10 mouse cellular contexts compared by ENCODE assay signal in the genomic region with DNA sequence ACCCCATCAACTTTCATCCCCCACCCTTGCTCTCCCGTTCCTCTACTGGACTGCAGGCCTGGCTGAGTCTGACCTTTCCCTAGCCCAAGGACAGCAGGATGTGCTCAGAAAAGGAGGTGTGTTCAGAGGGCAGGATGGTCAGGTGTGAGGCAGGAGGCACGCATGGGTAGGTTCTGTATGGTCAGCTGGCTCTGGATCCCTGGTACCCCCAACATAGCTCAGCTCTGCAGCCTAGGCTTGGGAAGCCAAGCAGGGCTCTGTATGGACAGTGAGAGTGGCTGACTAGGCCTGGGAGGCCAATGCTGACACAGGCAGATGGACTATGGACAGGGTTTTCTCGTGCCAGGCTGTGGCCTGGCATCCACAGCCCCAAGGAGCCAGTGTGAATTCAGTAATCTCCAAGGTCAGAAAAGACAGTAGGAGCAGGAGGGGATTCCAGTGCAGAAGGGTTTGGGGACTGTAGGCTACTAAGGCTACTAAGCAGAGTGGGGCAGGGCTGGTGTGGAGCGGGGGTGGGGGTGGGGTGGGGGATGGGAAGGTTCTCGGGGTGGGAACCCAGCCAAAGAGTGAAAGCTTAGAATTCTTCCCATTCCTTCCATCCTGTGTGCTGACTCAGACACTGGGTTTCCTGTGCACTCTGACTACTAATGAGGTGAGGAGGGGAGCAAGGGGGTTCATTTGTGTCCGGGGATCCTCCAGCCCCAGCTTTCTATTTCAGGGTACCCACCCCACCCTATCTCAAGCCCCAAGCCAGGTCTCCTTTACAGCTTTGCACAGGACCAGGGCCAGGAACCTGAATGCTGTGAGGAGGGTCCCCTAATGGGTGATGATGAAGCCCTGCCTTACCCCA. TPM values are rescaled to one million over a fixed set of nuclear protein-coding genes. Genes with fewer than 3 reads are reported as not detected.
A peak's percentile ranks its signal among the peaks of the same experiment; 100 is the strongest.
DNase-seq lines count a peak whose midpoint lies in the region; ATAC-seq lines count a peak whose summit lies in the region.
"Had no signal": no experiment of that assay in that cellular context is flagged by ENCODE, and none has a peak within 500 bp of the region (broad histone marks: within the 10 kb centered on the region; RNA-seq: fewer than 3 reads in every experiment).

No protein-coding gene starts in this region.

- no peak for DNase-seq in heart, adult 18-20 months
- DNase-seq in Muller cell, postnatal 12 days (ENCODE audit: inconsistent ontology term) = peak; percentile 86
- DNase-seq in spleen, postnatal 4 days (ENCODE audit: low spot score in 2 of 2) = no peak
- DNase-seq in frontal cortex, postnatal 36 days (ENCODE audit: low spot score in 2 of 2) = no peak
- DNase-seq in spleen, postnatal 14 days (ENCODE audit: low spot score in 2 of 2) = no peak
- DNase-seq: gastrocnemius, postnatal 10 days had no signal

- peak overlapping the region; percentile 2; the same call in 1 of the 2 replicates for H3K9ac ChIP-seq in heart, embryonic 14.5 days (ENCODE audit: low read length)
- H3K9ac ChIP-seq in embryonic facial prominence, embryonic 12.5 days = no peak overlapping the region; the same call in 1 of the 2 replicates
- no peak overlapping the region; the same call in 1 of the 2 replicates for H3K9ac ChIP-seq in kidney, embryonic 16.5 days (replicated peaks; ENCODE audit: low read length)
- H3K9ac ChIP-seq: midbrain, embryonic 12.5 days had no signal

- peaks cover 37 to 39% of the 10 kb centered on the region in 2 experiments for H3K4me1 ChIP-seq in heart, embryonic 14.5 days (ENCODE audit: control insufficient read depth in 2 of 2, insufficient read depth in 2 of 2, low read length in 2 of 2)
- H3K4me1 ChIP-seq in embryonic facial prominence, embryonic 12.5 days = peaks cover 31% of the 10 kb centered on the region
- H3K4me1 ChIP-seq in kidney, embryonic 16.5 days (ENCODE audit: insufficient read depth, low read length) = peaks cover 42% of the 10 kb centered on the region

- H3K4me2 ChIP-seq in heart, embryonic 14.5 days (ENCODE audit: low read length) = 0 out of 2 replicates have a peak overlapping the region, but pooled peaks have one; percentile 32
- H3K4me2 ChIP-seq in embryonic facial prominence, embryonic 12.5 days (replicated peaks) = no peak overlapping the region
- H3K4me2 ChIP-seq in kidney, embryonic 16.5 days (replicated peaks; ENCODE audit: low read depth, low read length) = no peak overlapping the region
- H3K4me2 ChIP-seq: midbrain, embryonic 12.5 days had no signal

- ATAC-seq in heart, embryonic 14.5 days (ENCODE audit: insufficient number of reproducible peaks, insufficient read depth, low FRiP score, low read depth) = peak; percentile 31; the same call in 1 of the 2 replicates
- ATAC-seq in embryonic facial prominence, embryonic 12.5 days (ENCODE audit: insufficient number of reproducible peaks, insufficient read depth, low FRiP score, low TSS enrichment) = no peak
- ATAC-seq in kidney, embryonic 16.5 days (ENCODE audit: low FRiP score, low TSS enrichment) = peak; percentile 72

- no peaks in the 10 kb centered on the region for H3K27me3 ChIP-seq in heart, embryonic 14.5 days (ENCODE audit: control insufficient read depth, insufficient read depth, low read length)
- H3K27me3 ChIP-seq in embryonic facial prominence, embryonic 12.5 days = no peaks in the 10 kb centered on the region
- H3K27me3 ChIP-seq in kidney, embryonic 16.5 days (ENCODE audit: insufficient read depth, low read length) = no peaks in the 10 kb centered on the region
- H3K27me3 ChIP-seq: midbrain, embryonic 12.5 days had no signal

- 23% methylated on average over 6 of the region's 6 CpGs for WGBS in heart, embryonic 14.5 days
- WGBS in embryonic facial prominence, embryonic 12.5 days = 54% methylated on average over 6 of the region's 6 CpGs
- 41% methylated on average over 6 of the region's 6 CpGs for WGBS in kidney, embryonic 16.5 days

- no peaks in the 10 kb centered on the region for H3K9me3 ChIP-seq in heart, embryonic 14.5 days (ENCODE audit: control insufficient read depth, low read length)
- no peaks in the 10 kb centered on the region for H3K9me3 ChIP-seq in embryonic facial prominence, embryonic 12.5 days
- H3K9me3 ChIP-seq in kidney, embryonic 16.5 days (ENCODE audit: low read length) = no peaks in the 10 kb centered on the region
- H3K9me3 ChIP-seq: midbrain, embryonic 12.5 days had no signal

- peak overlapping the region; percentile 61 to 72 for H3K27ac ChIP-seq in heart, embryonic 14.5 days (replicated peaks in 1 of 2; ENCODE audit: control insufficient read depth in 1 of 2, insufficient read depth in 1 of 2, low read depth in 2 of 2, low read length in 2 of 2)
- H3K27ac ChIP-seq in embryonic facial prominence, embryonic 12.5 days = 0 out of 2 replicates have a peak overlapping the region, but pooled peaks have one; percentile 50
- peak overlapping the region; percentile 77 for H3K27ac ChIP-seq in kidney, embryonic 16.5 days (ENCODE audit: low read length)
- H3K27ac ChIP-seq: midbrain, embryonic 12.5 days had no signal

- no peaks in the 10 kb centered on the region for H3K36me3 ChIP-seq in heart, embryonic 14.5 days (ENCODE audit: control insufficient read depth, insufficient read depth, low read length)
- H3K36me3 ChIP-seq in embryonic facial prominence, embryonic 12.5 days = no peaks in the 10 kb centered on the region
- no peaks in the 10 kb centered on the region for H3K36me3 ChIP-seq in kidney, embryonic 16.5 days (ENCODE audit: insufficient read depth, low read length)
- H3K36me3 ChIP-seq: midbrain, embryonic 12.5 days had no signal

- no peak overlapping the region for H3K4me3 ChIP-seq in heart, embryonic 14.5 days (ENCODE audit: control insufficient read depth in 1 of 2, insufficient read depth in 1 of 2, low read depth in 1 of 2, low read length in 2 of 2)
- H3K4me3 ChIP-seq in embryonic facial prominence, embryonic 12.5 days = no peak overlapping the region
- no peak overlapping the region for H3K4me3 ChIP-seq in kidney, embryonic 16.5 days (ENCODE audit: low read length)
- H3K4me3 ChIP-seq: midbrain, embryonic 12.5 days had no signal

RNA-seq across cellular contexts. Expression of a gene that starts 7.6 kb away (rescaled TPM):
- polyA plus RNA-seq in heart, embryonic 14.5 days (2014; fragmentation: Nextera tagmentation; extraction: Ambion mirVana) = 42.3 and 47.1 TPM in 2 replicates
- 100 to 1,000 TPM in 1 of 2 experiments, 10 to 100 TPM in 1; 97.9 to 139 TPM for total RNA-seq in heart, adult 18-20 months (2021)
- 50.6 and 56.9 TPM in 2 replicates for polyA plus RNA-seq in embryonic facial prominence, embryonic 12.5 days (2016; fragmentation: Nextera tagmentation; extraction: Ambion mirVana)
- polyA plus RNA-seq in kidney, embryonic 16.5 days (2015; fragmentation: Nextera tagmentation; extraction: Ambion mirVana) = 59.6 and 77.7 TPM in 2 replicates

RNA-seq across cellular contexts. Expression of a gene that starts 34.9 kb away (rescaled TPM):
- 46.3 and 53.1 TPM in 2 replicates for polyA plus RNA-seq in heart, embryonic 14.5 days (2014; fragmentation: Nextera tagmentation; extraction: Ambion mirVana)
- 10 to 100 TPM; 19.6 to 28.7 TPM for total RNA-seq in heart, adult 18-20 months (2021)
- polyA plus RNA-seq in embryonic facial prominence, embryonic 12.5 days (2016; fragmentation: Nextera tagmentation; extraction: Ambion mirVana) = 71.9 and 75.7 TPM in 2 replicates
- 118 and 133 TPM in 2 replicates for polyA plus RNA-seq in kidney, embryonic 16.5 days (2015; fragmentation: Nextera tagmentation; extraction: Ambion mirVana)

RNA-seq across cellular contexts. Expression of a gene that starts 35.2 kb away (rescaled TPM):
- polyA plus RNA-seq in heart, embryonic 14.5 days (2014; fragmentation: Nextera tagmentation; extraction: Ambion mirVana) = 9.9 and 10.9 TPM in 2 replicates
- total RNA-seq in heart, adult 18-20 months (2021) = 1 to 10 TPM; 8.3 to 8.8 TPM
- polyA plus RNA-seq in embryonic facial prominence, embryonic 12.5 days (2016; fragmentation: Nextera tagmentation; extraction: Ambion mirVana) = 10.2 and 12.2 TPM in 2 replicates
- 15.7 and 16.9 TPM in 2 replicates for polyA plus RNA-seq in kidney, embryonic 16.5 days (2015; fragmentation: Nextera tagmentation; extraction: Ambion mirVana)
